Mouse (Mus musculus) embryonic facial prominence, embryonic 13.5 days (tissue): Measurements from ENCODE around the gene Asb6. TPM values are rescaled to one million over a fixed set of nuclear protein-coding genes. Genes with fewer than 3 reads are reported as not detected.

Source experiments
- ATAC-seq: fragments of 200-750 bp; cut with Nextera tagmentation; 2 replicates; pipeline ENCODE4 v1.8.0; 2017; ENCODE audit warnings: low read depth; ENCODE audit not compliant: insufficient number of reproducible peaks, insufficient read depth, low FRiP score, low TSS enrichment
- H3K27ac ChIP-seq: fragments of 300-500 bp; sonication (generic); 2 replicates; pipeline ENCODE4 v1.5.1; 2015; ENCODE audit warnings: moderate library complexity, mild to moderate bottlenecking, inconsistent platforms
- H3K27me3 ChIP-seq: fragments of 300-500 bp; sonication (generic); 2 replicates; pipeline ENCODE4 v1.6.1; 2015; ENCODE audit warnings: mild to moderate bottlenecking, inconsistent platforms
- H3K36me3 ChIP-seq: fragments of 300-500 bp; sonication (generic); 2 replicates; pipeline ENCODE4 v1.6.1; 2015; ENCODE audit warnings: mild to moderate bottlenecking, inconsistent platforms
- H3K4me1 ChIP-seq: fragments of 300-500 bp; sonication (generic); 2 replicates; pipeline ENCODE4 v1.6.1; 2015; ENCODE audit warnings: inconsistent platforms
- H3K4me2 ChIP-seq: fragments of 300-500 bp; sonication (generic); 2 replicates; pipeline ENCODE4 v1.6.1; 2015; ENCODE audit warnings: moderate library complexity, mild to moderate bottlenecking, inconsistent platforms
- H3K4me3 ChIP-seq: fragments of 300-500 bp; sonication (generic); 2 replicates; pipeline ENCODE4 v1.5.1; 2015; ENCODE audit warnings: mild to moderate bottlenecking, inconsistent platforms
- H3K9ac ChIP-seq: fragments of 300-500 bp; sonication (generic); 2 replicates; pipeline ENCODE4 v1.6.1; 2015; ENCODE audit warnings: mild to moderate bottlenecking, inconsistent platforms
- H3K9me3 ChIP-seq: fragments of 300-500 bp; sonication (generic); 2 replicates; pipeline ENCODE4 v1.6.1; 2016; ENCODE audit warnings: inconsistent platforms
- WGBS: fragments of 180-500 bp; shearing (Covaris S2); methylation state at CpG from one replicate; pipeline ENCODE4 v1.1.7; 2015; ENCODE audit warnings: mixed read lengths; 5-methylcytosine and 5-hydroxymethylcytosine counted together
- polyA plus RNA-seq: library from polyadenylated mRNA; unstranded; fragments of >200 nt; fragmentation: Nextera tagmentation; extraction: Ambion mirVana; gene quantifications from 2 replicates; pipeline ENCODE4 v1.2.1, GENCODE M21; 2015

Gene Asb6
- 39.5 and 47.3 TPM in 2 replicates for polyA plus RNA-seq

DNA sequence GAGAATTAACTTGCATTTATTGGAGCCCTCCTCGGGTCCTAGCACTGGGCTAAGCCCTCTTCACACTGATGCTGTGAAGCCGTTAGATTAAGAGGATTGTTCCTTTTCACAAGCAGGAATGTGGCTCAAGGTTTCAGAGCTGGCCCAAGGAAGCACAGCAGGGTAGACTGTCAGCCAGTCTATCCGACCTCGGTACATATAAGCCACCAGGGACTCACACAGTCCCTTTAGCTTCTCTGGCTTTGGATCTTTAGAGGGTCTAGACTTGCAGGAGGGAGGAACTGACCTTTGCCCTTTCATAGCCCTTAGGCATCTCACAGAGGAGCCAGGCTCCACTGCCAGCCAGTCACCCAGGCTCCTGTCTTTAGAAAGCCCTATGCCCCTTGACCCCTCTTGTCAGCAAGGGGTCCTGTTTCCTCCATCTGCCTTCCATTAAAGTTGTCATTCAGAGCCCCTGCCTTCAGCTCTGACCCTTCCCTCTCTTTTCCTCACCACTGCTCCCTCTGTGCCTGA, at the start of gene Asb6:
Gene Asb6, minus strand, starts transcription at position 51 of the 513 bp plus-strand sequence.
- Histone ChIP-seq H3K4me1 (peaks cover 50% of the 10 kb centered on the region), H3K36me3 (peaks cover 13% of the 10 kb centered on the region), H3K9me3 (no peaks in the 10 kb centered on the region), H3K9ac (no peak within 1 kb of the TSS), H3K4me2 (no peak within 1 kb of the TSS), H3K4me3 (no peak within 1 kb of the TSS), H3K27me3 (no peaks in the 10 kb centered on the region), H3K27ac (no peak within 1 kb of the TSS)
- WGBS, result 12% methylated on average over 4 of the region's 4 CpGs
- ATAC-seq, result no peak

DNA sequence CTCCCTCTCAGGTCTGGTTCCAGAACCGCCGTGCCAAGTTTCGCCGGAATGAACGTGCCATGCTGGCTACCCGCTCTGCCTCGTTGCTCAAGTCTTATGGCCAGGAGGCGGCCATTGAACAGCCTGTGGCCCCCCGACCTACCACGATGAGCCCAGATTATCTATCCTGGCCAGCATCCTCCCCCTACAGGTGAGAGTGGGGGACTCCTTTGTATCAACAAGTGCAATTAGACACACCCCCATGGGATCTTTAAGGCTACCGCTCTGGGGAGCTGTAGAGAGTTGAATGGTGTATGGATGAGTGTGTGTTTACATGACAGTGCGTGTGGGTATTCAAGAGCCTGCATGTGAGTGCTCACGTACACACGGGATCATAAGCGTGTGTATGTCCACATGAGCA, 49.3 kb upstream of the Asb6 start:
- 93% methylated on average over 15 of the region's 15 CpGs for WGBS
- H3K4me1 ChIP-seq, result peaks cover 22% of the 10 kb centered on the region
- H3K9ac ChIP-seq, result no peak overlapping the region
- H3K27me3 ChIP-seq, result no peaks in the 10 kb centered on the region
- H3K27ac ChIP-seq, result no peak overlapping the region
- no peak for ATAC-seq
- H3K9me3 ChIP-seq, result no peaks in the 10 kb centered on the region
- H3K36me3 ChIP-seq, result peaks cover 56% of the 10 kb centered on the region
- no peak overlapping the region for H3K4me2 ChIP-seq
- H3K4me3 ChIP-seq, result no peak overlapping the region

DNA sequence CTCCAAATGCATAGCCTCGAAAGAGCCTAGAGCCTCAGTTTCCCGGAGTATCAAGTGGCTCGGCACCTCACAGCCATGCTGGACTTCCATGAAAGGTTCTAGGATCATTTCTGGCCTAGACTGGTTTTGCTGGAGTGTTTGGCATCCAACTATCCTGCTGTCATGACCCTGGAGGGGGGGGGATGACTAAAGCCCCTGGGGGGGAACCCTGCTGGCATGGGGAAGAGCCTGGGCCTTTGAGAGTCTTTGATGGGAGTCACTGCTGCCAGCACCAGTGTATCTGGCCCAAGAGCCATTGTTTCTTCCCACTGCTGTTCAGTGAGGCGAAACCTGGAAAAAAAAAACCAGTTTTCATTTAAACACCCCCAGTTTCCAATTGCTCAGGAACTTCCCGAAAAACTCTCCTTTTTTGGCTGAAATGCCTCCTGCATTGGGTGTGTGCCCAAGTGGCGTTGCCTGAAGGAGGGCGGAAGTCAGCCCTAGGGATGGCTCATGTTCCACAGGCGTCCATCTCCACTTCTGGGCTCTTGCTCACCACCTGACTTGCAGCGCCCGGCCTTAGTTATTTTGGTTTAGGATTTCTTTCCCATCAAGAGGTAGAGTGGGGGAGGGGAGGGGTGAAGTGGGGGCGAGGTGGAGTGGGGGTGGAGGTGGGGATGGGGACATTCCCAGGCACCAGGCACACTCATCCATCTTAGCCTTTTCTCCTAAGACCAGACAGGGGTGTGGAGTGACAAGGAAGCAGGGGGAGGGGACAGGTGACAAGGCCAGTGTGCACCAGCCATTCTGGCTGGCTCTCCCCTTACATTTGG, 45.7 kb upstream of the Asb6 start:
- ATAC-seq, result peak; percentile 2; the same call in 1 of the 2 replicates
- H3K27me3 ChIP-seq, result no peaks in the 10 kb centered on the region
- H3K4me1 ChIP-seq, result peaks cover 58% of the 10 kb centered on the region
- peak overlapping the region; percentile 44 for H3K9ac ChIP-seq
- H3K4me3 ChIP-seq, result no peak overlapping the region
- WGBS, result 29% methylated on average over 11 of the region's 11 CpGs
- H3K27ac ChIP-seq, result peak overlapping the region; percentile 94
- no peaks in the 10 kb centered on the region for H3K9me3 ChIP-seq
- H3K4me2 ChIP-seq, result peak overlapping the region; percentile 26
- peaks cover 29% of the 10 kb centered on the region for H3K36me3 ChIP-seq

DNA sequence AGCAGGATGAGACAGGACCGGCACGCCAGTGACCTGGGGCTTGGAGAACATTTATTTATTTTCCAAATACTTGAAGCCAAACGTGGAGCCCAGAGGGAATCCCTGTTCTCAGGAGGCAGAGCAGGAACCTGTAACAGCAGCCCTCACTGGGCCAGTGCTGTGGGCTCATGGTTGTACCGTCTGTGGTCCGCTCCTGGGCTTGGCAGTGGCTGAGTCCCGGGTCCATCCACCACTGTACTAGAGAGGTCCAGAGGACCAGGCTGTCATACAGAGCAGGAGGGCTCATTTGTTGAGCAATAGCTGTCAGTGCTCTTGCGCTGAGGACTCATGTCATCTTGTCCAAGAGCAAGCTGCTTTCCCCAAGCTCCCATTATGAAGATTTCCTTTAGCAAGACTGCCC, 45.0 kb upstream of the Asb6 start:
- no peak for ATAC-seq
- Histone ChIP-seq H3K9me3 (no peaks in the 10 kb centered on the region), H3K4me1 (peaks cover 65% of the 10 kb centered on the region), H3K9ac (peak overlapping the region; percentile 44), H3K27ac (peak overlapping the region; percentile 94), H3K4me3 (no peak overlapping the region), H3K36me3 (peaks cover 21% of the 10 kb centered on the region), H3K27me3 (no peaks in the 10 kb centered on the region), H3K4me2 (no peak overlapping the region)
- WGBS, result 65% methylated on average over 7 of the region's 7 CpGs

DNA sequence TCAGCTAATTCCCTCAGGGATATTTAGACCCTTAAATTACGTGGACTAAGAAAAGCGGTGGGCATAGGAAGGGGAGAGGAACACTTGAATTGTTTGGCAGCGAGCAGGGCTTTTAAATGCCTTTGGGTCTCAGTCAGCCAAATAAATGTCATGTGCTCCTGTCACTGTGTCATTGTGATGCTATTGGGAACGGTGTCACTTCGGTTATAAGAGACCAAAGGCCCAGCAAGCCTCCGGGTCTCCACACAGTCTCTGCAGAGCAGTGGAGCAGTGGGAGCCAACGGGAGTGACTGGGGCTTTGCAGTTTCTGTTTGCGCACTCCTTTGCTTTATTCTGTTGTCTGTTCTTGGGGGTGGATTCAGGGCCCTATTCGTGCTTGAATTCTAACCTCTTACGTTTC, 44.3 kb upstream of the Asb6 start:
- ATAC-seq, result no peak
- Histone ChIP-seq H3K9ac (no peak overlapping the region), H3K4me1 (peaks cover 71% of the 10 kb centered on the region), H3K36me3 (peaks cover 15% of the 10 kb centered on the region), H3K4me2 (no peak overlapping the region), H3K4me3 (no peak overlapping the region), H3K27me3 (no peaks in the 10 kb centered on the region), H3K27ac (peak overlapping the region; percentile 94), H3K9me3 (no peaks in the 10 kb centered on the region)
- WGBS, result 36% methylated on average over 10 of the region's 10 CpGs

DNA sequence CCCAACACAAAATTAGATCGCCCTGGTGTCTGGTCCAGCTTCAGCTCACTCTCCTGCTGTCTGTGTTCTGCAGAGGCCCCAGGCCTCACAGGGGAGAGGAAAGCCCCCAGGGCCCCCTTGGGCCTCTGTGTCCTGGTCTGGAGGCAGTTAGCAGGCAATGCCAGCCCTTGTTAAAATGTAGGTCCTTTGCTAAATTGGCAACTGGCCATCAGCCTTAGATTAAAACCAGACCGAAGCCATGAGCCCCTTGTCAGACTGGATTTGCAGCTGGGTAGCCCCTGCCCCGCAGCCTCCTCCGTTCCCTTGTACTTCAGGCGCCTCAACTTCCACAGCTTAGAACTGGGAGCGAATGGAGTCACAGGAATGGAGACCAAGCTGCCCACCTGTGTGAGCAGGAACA, 42.5 kb upstream of the Asb6 start:
- H3K4me1 ChIP-seq, result peaks cover 76% of the 10 kb centered on the region
- H3K4me3 ChIP-seq, result no peak overlapping the region
- H3K9ac ChIP-seq, result peak overlapping the region; percentile 58
- peak overlapping the region; percentile 94 for H3K27ac ChIP-seq
- WGBS, result 10% methylated on average over 6 of the region's 6 CpGs
- H3K27me3 ChIP-seq, result no peaks in the 10 kb centered on the region
- no peaks in the 10 kb centered on the region for H3K9me3 ChIP-seq
- 0 out of 2 replicates have a peak, but pooled peaks cover 4% of the 10 kb centered on the region for H3K36me3 ChIP-seq
- no peak for ATAC-seq
- H3K4me2 ChIP-seq, result peak overlapping the region; percentile 31; the same call in 1 of the 2 replicates

DNA sequence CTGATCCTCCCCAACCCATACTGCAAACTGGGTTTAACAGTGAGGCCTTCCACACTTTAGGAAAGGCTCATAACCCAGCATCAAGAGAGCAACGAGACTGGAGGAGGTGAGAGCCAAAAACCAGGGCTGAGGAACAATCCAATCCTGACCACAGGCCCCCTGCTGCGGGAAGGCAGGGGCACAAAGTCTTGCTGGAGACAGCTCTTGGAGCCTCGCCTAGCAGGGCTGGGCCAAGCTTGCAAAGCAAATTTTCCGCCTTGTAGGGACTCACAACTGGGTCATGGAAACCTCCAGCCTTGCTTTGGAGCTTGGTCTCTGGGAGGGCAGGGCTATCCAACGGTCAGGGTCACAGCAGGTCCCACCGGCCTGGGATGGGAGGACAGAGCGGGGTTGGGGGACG, 40.7 kb upstream of the Asb6 start:
- peak overlapping the region; percentile 27; the same call in 1 of the 2 replicates for H3K9ac ChIP-seq
- peaks cover 81% of the 10 kb centered on the region for H3K4me1 ChIP-seq
- WGBS, result 53% methylated on average over 8 of the region's 8 CpGs
- H3K9me3 ChIP-seq, result no peaks in the 10 kb centered on the region
- H3K27me3 ChIP-seq, result no peaks in the 10 kb centered on the region
- H3K27ac ChIP-seq, result peak overlapping the region; percentile 94
- H3K36me3 ChIP-seq, result 0 out of 2 replicates have a peak, but pooled peaks cover 4% of the 10 kb centered on the region
- no peak for ATAC-seq
- no peak overlapping the region for H3K4me2 ChIP-seq
- H3K4me3 ChIP-seq, result no peak overlapping the region

DNA sequence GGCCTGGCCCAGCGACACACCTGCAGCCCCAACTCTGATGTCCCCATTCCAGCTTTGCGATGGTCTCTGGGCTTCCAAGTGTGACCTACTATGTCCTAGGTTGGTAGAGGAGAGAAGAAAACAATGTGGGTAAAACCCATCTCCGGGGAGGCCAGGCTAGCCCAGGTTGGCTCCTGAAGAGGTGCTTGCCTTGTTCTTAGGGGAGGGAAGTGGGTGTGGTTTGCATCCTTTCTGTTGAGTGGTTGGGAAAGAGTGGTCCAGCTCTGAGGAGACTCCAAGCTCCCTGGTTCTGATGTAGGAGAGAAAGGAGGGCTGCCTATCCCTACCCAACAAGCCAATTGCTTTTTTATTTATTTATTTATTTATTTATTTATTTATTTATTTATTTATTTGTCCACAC, 35.3 kb upstream of the Asb6 start:
- Histone ChIP-seq H3K27me3 (no peaks in the 10 kb centered on the region), H3K4me1 (peaks cover 78% of the 10 kb centered on the region), H3K9me3 (no peaks in the 10 kb centered on the region), H3K9ac (peak overlapping the region; percentile 67), H3K27ac (peak overlapping the region; percentile 93), H3K4me3 (peak overlapping the region; percentile 40; the same call in 1 of the 2 replicates), H3K36me3 (0 out of 2 replicates have a peak, but pooled peaks cover 4% of the 10 kb centered on the region), H3K4me2 (peak overlapping the region; percentile 67)
- WGBS, result 36% methylated on average over 3 of the region's 3 CpGs
- ATAC-seq, result no peak

DNA sequence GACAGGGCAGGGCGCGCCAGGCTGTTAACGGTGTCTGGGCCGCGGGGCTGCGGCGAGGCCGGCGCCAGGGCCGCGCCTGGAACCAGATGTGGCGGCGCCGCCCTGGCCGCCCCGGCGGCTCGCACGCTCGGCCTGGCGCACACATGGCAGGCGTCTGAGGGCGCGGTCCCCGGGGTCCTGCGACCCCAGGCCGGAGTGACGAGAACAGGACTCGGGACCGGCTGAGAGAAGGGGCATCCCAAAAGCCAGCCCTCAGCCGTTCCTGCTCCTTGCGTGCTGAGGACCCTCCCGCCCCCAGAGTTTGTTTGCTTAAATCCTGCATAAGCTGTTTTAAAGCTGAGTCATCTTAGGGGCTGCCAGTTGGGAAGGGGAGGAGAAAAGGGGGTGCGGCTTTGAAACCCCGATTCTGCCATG, 34.8 kb upstream of the Asb6 start:
- H3K4me1 ChIP-seq, result peaks cover 74% of the 10 kb centered on the region
- peak overlapping the region; percentile 67 for H3K9ac ChIP-seq
- no peaks in the 10 kb centered on the region for H3K27me3 ChIP-seq
- H3K4me3 ChIP-seq, result peak overlapping the region; percentile 40
- H3K9me3 ChIP-seq, result no peaks in the 10 kb centered on the region
- 2% methylated on average over 35 of the region's 35 CpGs for WGBS
- peak; percentile 64 for ATAC-seq
- peak overlapping the region; percentile 67 for H3K4me2 ChIP-seq
- 0 out of 2 replicates have a peak, but pooled peaks cover 4% of the 10 kb centered on the region for H3K36me3 ChIP-seq
- H3K27ac ChIP-seq, result peak overlapping the region; percentile 93

DNA sequence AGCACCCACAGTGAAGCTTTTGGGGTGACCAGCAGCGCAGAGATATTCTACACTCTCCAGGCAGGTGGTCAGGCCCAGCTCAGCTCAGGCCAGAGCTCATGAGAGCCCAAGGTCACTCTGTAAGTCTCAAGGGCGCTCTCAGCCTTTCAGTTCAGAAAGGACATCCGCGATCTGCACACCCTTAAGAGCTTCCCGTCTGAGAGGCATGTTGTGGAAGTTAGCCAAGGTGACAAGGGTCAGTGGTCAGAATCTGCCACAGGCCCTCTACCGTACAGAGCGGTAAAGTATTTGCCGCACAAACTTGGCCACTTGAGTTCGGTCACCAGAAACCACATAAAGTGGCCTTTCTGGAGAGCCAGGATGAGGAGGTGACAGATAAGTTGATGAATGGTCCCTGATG, 33.4 kb upstream of the Asb6 start:
- H3K27me3 ChIP-seq, result no peaks in the 10 kb centered on the region
- peaks cover 80% of the 10 kb centered on the region for H3K4me1 ChIP-seq
- H3K4me3 ChIP-seq, result no peak overlapping the region
- 0 out of 2 replicates have a peak overlapping the region, but pooled peaks have one; percentile 67 for H3K9ac ChIP-seq
- H3K9me3 ChIP-seq, result no peaks in the 10 kb centered on the region
- H3K36me3 ChIP-seq, result 0 out of 2 replicates have a peak, but pooled peaks cover 2% of the 10 kb centered on the region
- peak overlapping the region; percentile 93 for H3K27ac ChIP-seq
- 0 out of 2 replicates have a peak, but pooled peaks have one; percentile 4 for ATAC-seq
- 65% methylated on average over 9 of the region's 9 CpGs for WGBS
- 0 out of 2 replicates have a peak overlapping the region, but pooled peaks have one; percentile 5 for H3K4me2 ChIP-seq

DNA sequence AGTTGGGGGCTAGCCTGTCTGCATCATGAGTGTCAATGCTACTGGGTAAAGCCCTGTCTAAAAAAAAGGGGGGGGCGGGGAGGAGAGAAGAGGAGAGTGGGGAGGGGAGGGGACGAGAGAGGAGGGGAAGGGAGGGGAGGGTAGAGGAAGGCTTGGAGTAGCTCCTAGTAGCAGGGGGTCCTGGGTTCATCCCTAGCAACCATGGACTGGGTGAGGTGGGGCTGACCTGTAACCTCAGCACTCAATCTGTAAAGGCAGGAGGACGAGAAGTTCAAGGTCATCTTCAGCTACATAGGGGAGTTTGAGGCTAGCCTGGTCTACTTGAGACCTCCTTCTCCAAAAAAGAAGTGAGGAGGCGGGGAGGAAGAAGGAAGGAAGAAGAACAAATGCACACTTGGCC, 31.9 kb upstream of the Asb6 start:
- peaks cover 91% of the 10 kb centered on the region for H3K4me1 ChIP-seq
- peak overlapping the region; percentile 34; the same call in 1 of the 2 replicates for H3K27ac ChIP-seq
- WGBS, result 77% methylated on average over 4 of the region's 4 CpGs

More for the DNA sequence above, 31.9 kb upstream of the Asb6 start:
- Histone ChIP-seq H3K9ac (no peak overlapping the region), H3K4me3 (no peak overlapping the region), H3K9me3 (no peaks in the 10 kb centered on the region), H3K4me2 (no peak overlapping the region), H3K36me3 (no peaks in the 10 kb centered on the region), H3K27me3 (no peaks in the 10 kb centered on the region)
- no peak for ATAC-seq
